Mouse (Mus musculus): ENCODE measurements around the gene Cast.

The Cast gene

GRCm38 (mm10) chr13:74808152-74808929 lies at the start of gene Cast:
Cast (minus strand) TSS chr13:74808810.
- peak; percentile 51 for DNase-seq (ENCODE audit: low spot score)

- peak; percentile 19 for DNase-seq (ENCODE audit: low spot score)
Observed at GRCm38 (mm10) chr13:74854338-74855047, 45.9 kb upstream of the Cast start.

GRCm38 (mm10) chr13:74850823-74851222 lies 42.2 kb upstream of the Cast start:
- DNase-seq (ENCODE audit: low spot score), result no peak

GRCm38 (mm10) chr13:74845886-74846285 lies 37.3 kb upstream of the Cast start:
- no peak for DNase-seq (ENCODE audit: low spot score)

- no peak for DNase-seq (ENCODE audit: low spot score)
Observed at GRCm38 (mm10) chr13:74834543-74834942, 25.9 kb upstream of the Cast start.

DNA sequence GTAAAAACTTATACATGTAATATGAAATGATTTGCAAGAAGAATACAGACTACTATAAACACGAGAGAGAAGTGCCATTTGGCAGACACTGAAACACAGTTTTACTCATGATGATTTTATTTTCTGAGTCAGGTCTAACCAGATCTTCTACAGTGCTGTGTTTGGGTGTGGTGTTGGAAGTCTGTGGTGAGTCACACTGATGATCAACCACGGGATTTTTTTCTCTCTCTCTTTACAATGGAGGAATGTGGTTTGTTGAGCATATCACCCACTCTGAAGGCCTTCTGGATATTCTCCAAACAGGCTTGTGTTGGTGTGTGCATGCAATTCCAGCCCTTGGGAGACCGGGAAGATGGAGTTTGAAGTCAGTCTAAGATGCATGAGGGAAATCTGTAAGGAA lies 13.5 kb upstream of the Cast start:
- DNase-seq (ENCODE audit: low spot score), result no peak

- DNase-seq (ENCODE audit: low spot score), result no peak
Observed at GRCm38 (mm10) chr13:74815753-74816152, 7.1 kb upstream of the Cast start.

- DNase-seq (ENCODE audit: low spot score), result peak; percentile 64
Observed at GRCm38 (mm10) chr13:74807446-74808151, 1.0 kb downstream of the Cast start.

DNA sequence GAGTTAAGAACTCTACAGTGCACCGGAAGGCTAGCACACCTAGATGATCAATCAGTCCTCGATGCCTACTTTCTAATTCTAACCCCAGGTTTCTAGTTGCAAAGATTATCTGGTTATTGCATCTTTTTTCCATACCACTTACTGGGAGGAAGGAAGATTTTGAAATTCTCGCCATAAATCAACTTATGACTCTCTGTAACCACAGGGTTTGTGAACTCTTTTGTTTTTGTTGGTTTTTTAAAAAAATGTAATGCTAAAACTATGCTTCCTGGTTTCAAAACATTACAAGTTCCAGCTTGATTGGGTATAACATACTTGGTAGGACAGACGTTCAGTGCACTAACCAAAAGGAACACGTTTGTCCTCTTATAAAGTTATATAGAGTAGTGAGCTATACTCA lies 1.7 kb downstream of the Cast start:
- no peak for DNase-seq (ENCODE audit: low spot score)

DNA sequence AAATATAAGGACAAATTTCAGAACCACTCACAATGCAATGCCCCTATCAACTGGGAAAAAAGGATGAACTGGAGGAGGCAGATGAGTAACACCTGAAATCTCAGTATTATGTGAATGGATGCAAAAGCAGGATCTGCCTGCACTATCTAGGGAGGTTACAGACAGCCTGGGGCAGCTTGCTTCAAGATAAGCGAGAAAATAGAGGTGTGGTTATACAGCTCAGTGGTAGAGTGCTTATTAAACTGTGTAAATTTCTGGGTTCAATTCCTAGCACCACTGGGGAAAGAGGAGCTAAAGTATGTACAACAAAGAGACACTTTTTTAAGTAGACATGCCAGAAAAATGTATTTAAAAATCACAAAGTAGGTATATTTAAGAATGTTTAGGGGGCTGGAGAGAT lies 14.2 kb downstream of the Cast start:
- DNase-seq (ENCODE audit: low spot score), result no peak

DNA sequence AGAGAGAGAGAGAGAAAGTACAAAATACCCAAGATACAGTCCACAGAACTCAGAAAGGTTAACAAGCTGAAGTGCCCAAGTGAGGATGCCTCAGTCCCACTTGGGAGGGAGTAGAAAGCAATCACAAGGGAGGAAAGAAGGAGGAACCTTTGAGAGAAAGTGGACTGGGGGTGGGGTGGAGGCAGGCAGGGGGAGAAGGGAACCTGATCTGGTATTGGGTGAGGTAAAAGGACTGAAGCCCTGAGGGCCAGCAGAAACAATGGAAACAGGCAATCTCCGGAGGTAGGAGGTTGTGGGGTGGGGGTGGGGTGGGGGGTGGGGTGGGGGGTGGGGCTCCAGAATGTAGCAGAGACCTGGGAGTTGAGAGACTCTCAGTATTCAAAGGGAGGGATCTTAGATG lies 20.9 kb downstream of the Cast start:
- no peak for DNase-seq (ENCODE audit: low spot score)

- no peak for DNase-seq (ENCODE audit: low spot score)
Observed at GRCm38 (mm10) chr13:74772151-74772550, 36.5 kb downstream of the Cast start.

DNA sequence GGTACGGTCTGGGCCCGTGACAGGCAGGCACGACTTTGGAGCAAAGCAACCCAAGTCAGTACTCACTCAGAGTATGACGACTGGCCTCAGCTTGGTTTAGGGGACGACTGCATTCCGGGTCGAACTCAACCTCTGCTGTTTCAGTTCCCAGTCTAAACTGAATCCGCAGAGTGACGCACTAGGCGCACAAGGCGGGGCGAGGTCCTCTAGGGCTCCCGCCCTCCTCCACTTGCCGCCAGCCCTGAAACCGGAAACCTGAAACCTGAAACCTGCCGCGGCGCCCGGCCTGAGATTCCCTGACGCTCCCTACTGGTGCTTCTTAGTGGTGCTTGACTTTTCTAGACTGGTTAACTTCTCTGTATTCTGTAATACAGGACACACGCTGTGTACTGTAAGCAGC lies 38.1 kb downstream of the Cast start:
- DNase-seq (ENCODE audit: low spot score), result peak; percentile 87

GRCm38 (mm10) chr13:74769871-74770270 lies 38.7 kb downstream of the Cast start:
- DNase-seq (ENCODE audit: low spot score), result no peak

GRCm38 (mm10) chr13:74767186-74767585 lies 41.4 kb downstream of the Cast start:
- no peak for DNase-seq (ENCODE audit: low spot score)

- DNase-seq (ENCODE audit: low spot score), result no peak
Observed at GRCm38 (mm10) chr13:74762741-74763140, 45.9 kb downstream of the Cast start.

DNA sequence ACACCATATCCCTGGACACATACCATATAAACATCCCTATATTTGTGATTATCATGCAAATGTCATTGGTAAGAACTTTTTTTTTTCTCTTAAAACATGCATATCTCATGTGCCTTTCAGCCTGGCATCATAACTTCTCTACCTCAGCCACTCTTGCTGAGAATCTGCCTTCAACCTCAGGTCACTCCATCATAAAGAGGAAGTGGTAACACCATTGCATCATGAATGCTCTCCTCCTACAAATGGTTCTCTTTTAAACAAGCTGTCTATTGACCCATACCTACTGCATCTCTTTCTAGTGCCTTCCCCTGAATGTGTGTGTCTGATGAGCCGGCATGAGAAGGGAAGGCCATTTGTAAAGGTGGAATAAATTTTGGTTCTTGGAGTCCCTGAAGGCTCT lies 49.5 kb downstream of the Cast start:
- no peak for DNase-seq (ENCODE audit: low spot score)

- no peak for DNase-seq (ENCODE audit: low spot score)
Observed at GRCm38 (mm10) chr13:74743219-74743618, 65.4 kb downstream of the Cast start.

DNA sequence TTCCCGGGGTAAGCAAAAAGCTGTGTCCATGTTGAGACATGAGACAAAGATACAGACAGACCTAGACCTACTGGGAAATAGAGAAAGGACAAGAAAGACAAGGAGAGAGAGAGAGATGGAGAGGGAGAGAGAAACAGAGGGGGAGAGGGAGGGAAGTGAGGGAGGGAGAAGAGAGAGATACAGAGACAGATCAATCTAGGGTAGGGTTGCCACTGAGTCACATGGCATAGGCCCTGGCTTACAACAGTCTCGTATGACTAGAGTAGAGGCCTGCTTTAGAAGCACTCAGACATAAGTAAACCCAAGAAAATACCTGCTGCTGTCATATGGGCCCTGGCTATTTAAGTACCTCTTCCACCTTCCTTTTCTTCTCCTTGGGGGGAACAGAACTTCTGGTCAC lies 72.2 kb downstream of the Cast start:
- DNase-seq (ENCODE audit: low spot score), result no peak

DNA sequence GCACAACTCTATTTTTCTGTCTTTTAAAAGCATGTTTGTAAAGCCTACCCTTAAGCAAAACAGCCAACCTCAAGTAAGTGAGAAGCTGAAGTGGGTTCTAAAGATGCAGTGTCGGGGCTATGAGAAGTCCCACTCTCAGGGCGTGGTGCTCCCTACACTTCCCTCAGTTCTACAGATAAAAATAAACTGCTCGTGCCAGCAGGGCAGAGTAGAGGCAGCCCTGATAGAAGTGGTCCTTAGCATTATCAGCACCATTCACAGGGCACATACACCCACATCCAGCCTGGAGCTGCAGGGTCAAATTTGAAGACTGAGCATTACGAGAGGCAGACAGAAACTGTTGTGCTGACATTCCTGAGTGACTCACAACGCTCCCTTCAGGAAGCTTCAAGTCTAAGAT lies 72.8 kb downstream of the Cast start:
- no peak for DNase-seq (ENCODE audit: low spot score)

GRCm38 (mm10) chr13:74733726-74734125 lies 74.9 kb downstream of the Cast start:
- no peak for DNase-seq (ENCODE audit: low spot score)

- no peak for DNase-seq (ENCODE audit: low spot score)
Observed at GRCm38 (mm10) chr13:74719002-74719401, 89.6 kb downstream of the Cast start.

- no peak for DNase-seq (ENCODE audit: low spot score)
Observed at GRCm38 (mm10) chr13:74696225-74696624, 112.4 kb downstream of the Cast start.
